Mouse (Mus musculus) adrenal gland, postnatal 36 days (tissue): Measurements from ENCODE around the gene Rsph6a. TPM values are rescaled to one million over a fixed set of nuclear protein-coding genes. Genes with fewer than 3 reads are reported as not detected.
"Not testable (repeated sequence)": the region's sequence is repeated elsewhere in the genome, so short reads cannot be mapped to it uniquely, and the experiment has no call there.

Experiments
- DNase-seq, 2 experiments: peaks; one replicate each; pipeline ENCODE4 v3.0.0; 2021; ENCODE audit warnings: mixed read lengths in 1 of 2
- total RNA-seq, 2 experiments: library from RNA; stranded (reverse); gene quantifications; 2 replicates each; pipeline ENCODE4 v1.2.3; 2021

The Rsph6a gene
- total RNA-seq, 2 experiments from 2014 or later = not detected

DNA sequence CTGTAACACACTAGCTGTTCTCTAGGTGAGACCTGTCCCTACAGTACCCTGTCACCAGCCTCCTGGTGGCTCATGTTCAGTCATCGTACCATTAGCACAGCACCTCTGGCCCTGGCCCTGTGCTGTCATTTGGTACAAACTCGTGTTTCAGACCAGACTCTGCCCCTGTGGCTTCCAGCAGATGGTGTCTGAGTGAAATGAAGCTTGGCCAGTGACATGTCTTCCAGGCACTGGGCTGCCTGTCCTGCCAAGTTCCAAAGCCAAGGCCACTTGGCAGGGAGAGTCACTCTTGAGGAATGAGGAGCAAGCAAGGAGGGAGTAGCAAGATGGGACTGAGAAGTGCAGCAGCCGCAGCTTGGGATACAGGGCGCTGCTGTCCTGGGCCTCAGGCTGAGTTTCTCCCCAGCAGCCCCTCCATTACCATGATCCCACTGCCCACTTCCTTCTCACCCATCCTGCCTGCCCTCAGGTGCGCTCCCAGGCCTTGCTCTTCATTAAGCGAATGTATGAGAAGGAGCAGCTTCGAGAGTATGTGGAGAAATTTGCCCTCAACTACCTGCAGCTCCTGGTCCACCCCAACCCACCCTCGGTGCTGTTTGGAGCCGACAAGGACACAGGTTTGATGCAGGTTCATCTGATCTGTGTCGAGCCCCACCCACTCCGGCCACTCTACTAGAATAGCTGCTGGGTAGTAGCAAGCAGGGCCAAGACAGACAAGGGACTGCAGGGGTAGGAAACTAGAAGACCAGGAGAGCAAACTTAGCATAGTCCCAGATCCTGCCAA is 8.0 kb upstream of the Rsph6a start:
- peak; percentile 83 to 87 for DNase-seq

DNA sequence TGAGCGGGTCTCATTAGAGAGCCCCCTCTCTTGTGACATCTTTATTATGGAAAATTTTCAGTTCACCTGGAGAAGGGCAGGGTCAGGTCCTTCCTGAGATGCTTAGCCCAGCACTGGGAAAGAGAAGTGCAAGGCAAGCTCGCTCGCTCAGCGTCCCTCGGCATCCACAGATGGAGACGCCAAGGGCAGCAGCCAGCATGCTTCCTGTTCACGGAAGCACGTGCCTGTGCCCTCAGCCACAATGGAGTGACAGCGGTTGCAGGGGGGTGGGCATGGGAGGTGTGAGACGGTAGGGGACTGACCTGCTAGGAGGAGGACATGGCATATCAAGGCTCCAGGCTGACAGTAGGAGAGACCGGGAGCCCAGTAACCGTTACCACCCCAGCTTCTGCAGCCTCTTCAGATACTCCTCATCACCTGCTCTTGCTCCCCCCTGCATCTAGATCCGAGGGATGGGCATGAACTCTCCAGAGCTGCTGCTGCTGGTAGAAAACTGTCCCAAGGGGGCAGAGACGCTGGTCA is 6.4 kb upstream of the Rsph6a start:
- DNase-seq = no peak

DNA sequence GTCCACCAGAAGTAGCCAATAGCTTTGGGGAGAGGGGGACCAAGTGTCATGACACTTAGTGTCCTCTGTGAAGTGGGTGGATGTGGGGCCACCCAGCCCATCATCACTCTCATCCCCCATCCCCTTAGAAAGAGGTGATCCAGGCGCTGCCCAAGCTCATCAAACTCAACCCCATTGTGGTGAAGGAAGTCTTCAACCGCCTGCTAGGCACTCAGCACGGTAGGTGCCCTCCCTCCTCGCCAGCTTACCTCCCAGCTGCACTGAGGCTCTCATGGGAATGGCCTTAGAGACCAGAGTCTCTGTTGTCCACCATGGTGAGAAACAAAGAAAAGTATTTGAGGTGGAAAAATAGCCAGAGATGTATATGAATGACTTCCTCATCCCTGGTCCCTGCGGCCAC is 5.2 kb upstream of the Rsph6a start:
- no peak for DNase-seq

DNA sequence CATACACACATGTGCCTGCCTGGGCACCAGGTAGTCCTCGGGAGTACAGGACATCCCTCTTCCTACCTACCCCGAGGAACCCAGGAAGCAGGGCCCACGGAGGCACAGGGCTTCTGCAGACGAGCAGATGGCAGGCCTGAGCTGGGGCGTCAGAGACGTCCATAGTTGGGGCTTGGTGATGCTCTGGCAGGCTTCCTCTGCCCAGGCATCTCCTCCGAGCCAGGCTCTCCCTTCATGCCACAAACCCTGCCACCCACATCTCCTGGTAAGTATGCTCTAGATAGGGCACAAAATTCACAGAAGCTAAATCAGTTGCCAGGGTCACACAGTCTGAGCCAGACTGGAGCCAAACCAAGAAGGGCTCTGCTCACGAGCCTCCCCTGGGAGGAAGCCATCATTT is 4.3 kb upstream of the Rsph6a start:
- DNase-seq = no peak

DNA sequence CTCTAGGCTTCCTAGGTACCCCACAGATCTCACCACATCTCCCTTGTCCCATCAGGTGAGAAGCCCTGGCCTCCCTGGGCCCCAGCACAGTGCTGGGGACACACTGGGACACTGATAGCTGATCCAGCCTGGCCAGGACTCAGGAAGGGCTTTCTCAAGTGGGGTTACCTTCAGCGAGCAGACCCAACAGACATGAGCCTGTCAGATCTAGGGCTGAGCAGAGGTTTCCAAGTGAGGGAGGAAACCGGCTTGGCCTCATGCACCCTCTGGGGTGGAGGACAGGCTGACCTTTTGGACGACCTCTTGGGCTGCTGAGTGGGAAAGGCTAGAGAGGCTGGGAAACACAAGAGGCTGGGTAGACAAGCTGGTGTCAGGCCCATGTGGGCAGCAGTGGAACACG is 3.3 kb upstream of the Rsph6a start:
- no peak for DNase-seq

DNA sequence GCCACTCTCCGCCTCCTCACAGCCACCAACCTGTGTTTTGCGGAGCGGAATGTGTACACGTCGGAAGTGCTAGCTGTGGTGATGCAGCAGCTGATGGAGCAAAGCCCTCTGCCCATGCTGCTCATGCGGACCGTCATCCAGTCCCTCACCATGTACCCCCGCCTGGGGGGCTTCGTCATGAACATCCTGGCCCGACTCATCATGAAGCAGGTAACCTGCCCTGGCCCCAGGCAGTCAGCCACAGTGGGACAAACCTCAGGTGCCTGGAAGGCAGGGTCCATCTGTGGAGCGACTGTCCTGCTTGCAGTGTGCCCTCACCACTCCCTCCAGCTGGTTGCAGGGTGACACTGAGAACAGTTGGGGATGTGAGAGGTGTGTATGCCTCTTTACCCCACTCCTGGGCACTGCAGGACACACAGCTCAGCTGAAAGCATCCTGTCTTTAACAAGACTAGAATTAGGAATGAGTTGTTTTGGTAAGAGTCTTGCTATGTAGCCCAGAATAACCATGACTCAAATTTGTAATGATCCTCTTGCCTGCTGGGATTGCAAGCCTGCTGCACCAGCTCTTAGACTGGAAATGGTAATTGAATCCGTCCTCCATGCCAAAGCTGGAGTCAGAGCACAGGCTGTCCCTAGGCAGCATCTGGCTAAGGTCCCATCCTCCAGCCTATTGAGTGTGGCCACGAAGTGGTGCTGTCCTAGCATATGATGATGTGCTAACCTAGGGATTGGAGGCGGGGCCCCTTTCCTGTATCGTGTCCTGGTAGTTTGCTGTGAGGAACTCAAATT is 1.9 kb upstream of the Rsph6a start:
- DNase-seq = no peak

DNA sequence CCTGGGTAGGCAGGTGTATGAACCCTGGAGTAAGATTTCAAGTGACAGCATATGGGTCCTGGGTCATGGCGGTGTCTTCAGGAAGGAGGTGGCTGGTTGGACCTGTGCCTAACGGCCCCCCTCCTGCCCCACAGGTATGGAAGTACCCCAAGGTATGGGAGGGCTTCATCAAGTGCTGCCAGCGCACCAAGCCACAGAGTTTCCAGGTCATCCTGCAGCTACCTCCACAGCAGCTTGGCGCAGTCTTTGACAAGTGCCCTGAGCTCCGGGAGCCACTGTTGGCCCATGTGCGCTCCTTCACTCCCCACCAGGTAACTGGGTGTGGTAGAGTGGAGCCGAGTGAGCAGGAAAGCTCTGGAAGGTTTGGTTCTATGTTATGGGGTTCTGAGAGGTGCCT is 1.4 kb upstream of the Rsph6a start:
- DNase-seq = no peak

DNA sequence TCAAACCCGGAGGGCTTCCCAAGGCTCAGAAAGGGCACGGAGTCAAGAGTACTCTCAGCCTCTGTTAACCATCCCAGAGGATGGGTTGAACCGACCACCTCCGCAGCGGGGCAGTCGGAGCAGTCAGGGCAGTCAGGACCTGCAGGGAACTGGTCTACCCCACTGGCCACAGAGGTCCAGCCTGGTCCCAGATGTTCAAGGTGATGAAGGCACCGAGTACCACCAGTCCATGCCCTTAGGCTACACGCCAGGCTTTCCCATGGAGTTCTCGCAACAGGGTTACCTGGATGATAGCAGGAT is 237 bp downstream of the Rsph6a start:
- DNase-seq = no peak

DNA sequence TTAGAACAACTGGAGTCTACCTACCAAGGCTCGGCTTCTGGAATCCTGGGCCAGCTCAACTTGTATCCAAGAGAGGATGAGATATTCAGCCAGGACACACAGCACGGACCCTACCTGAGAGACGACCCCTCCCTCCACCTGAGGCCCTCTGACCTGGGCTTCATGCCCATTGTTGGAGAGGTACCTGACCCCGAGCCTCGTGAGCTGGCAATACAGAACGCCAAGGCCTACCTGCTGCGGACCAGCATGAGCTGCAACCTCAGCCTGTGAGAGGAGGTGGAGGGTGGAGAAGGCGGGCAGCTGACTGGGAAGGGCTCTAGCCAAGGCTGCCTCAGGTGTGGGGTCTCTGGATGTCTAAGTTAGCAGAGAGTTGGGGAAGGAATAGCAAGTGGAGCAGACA is 618 bp downstream of the Rsph6a start:
- DNase-seq = no peak

DNA sequence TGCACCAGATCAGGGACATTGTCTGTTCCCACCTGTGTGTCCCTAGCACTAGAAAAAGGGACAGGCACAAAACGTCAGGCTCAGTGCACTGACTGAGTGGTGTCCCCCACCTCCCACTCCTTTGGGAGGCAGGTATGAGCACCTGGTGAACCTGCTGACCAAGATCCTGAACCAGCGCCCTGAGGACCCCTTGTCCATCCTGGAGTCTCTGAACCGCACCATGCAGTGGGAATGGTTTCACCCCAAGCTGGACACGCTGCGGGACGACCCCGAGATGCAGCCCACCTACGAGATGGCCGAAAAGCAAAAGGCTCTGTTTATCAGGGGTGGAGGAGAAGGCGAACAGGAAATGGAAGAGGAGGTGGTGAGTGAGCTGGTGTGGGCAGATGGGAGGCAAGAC is 2.9 kb downstream of the Rsph6a start:
- no peak for DNase-seq

DNA sequence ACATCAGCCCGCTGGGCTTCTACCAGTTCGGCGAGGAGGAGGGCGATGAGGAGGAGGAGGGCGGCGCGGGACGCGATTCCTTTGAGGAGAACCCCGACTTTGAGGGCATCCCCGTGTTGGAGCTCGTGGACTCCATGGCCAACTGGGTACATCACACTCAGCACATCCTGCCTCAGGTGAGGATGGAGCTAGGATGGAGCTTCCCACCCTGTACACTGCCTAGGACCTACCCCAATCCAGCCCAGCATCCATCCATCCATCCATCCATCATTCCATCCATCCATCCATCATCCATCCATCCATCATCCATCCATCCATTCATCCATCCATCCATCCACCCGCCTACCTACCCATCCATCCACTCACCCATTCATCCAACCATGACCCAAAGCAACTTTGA is 11.4 kb downstream of the Rsph6a start:
- no peak for DNase-seq

DNA sequence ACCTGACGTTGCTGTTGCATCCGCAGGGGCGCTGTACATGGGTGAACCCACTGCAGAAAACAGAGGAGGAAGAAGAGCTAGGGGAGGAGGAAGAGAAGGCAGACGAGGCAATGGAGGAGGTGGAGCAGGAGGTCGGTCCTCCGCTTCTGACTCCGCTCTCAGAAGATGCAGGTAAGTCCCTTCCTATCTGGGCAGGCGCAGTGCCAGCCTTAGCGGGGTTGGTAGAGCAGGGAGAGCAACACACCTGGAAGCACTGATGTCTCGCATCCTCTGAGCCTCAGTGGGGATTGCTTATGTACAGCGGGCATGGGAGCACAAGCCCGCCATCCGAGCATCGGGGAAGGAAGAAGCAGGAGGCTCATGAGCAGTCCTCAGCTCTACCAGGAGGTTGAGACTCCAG is 12.6 kb downstream of the Rsph6a start:
- no peak for DNase-seq

DNA sequence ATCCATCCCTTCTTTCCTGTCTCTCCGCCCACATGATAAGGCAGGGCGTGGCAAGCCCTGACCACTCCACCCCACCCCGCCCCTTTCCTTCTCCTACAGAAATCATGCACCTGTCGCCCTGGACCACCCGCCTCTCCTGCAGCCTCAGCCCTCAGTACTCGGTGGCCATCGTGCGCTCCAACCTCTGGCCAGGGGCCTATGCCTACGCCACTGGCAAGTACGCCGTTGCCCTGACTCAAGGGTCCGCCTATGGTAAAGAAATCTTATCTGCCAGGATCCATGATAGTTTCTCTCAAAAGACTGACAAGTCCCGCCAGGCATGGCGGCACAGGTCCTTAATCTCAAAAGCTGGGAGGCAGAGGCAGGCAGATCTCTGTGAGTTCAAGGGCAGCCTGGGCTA is 13.4 kb downstream of the Rsph6a start:
- no peak for DNase-seq

DNA sequence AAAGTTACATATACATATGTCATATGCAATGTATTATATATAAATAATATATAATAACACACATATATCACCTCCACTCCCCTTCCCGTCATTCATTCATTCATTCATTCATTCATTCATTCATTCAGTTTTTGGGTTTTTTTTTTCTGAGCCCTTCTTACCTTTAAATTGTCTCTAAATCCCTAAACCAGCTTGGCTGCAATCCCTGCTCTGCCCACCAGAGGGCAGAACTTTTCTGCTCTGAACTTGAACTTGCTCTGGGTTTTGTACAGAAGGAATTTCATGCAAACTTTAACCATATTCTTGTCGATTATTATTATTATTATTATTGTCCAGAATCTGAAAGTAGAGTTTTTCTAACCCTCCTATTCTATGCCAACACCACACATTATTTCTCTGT is 14.2 kb downstream of the Rsph6a start:
- peak; percentile 73 to 82 for DNase-seq

DNA sequence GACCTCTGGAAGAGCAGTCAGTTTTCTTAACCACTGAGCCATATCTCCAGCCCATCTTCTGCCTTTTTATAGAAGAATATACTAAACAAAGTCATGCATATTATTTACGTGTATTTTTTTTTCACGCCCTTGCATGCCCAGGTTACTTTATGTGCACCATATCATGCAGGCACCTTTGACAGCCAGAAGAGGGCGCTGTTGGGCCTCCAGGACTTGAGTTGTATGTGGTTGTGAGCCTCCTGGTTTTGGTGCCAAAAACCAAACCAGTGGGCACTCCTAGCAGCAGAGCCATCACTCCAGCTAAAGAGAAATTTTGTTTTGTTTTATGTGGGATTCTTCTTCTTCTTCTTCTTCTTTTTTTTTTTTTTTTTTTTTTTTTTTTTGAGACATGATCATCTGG is 15.0 kb downstream of the Rsph6a start:
- peak in 1 of 2 experiments; percentile 42 for DNase-seq

DNA sequence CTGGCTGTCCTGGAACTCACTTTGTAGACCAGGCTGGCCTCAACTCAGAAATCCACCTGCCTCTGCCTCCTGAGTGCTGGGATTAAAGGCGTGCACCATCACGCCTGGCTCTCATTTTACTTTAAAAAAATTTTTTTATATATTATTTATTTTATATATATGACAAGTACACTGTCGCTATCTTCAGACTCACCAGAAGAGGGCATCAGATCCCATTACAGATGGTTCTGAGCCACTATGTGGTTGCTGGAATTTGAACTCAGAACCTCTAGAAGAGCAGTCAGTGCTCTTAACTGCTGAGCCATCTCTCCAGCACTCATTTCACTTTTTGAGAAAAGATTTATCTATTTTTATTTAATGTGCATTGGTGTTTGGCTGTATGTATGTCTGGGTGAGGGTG is 16.5 kb downstream of the Rsph6a start:
- not testable (repeated sequence) for DNase-seq

DNA sequence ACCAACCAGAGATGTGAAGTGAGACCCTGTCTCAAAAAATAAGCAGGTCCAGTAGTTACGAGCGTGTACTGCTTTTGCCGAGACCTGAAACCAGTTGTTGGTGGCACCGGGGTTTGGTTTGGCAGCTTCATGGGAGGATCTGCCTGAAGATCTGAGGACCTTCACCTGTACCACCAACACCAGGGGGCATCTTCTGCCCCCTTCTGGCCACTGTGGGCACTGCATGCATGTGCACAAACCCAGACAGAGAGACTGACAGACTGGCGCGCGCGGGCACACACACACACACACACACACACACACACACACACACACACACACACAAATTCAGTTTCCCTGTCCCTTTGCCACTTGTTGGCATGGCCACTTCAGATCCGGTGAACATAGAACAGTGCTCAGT is 19.0 kb downstream of the Rsph6a start:
- no peak for DNase-seq

DNA sequence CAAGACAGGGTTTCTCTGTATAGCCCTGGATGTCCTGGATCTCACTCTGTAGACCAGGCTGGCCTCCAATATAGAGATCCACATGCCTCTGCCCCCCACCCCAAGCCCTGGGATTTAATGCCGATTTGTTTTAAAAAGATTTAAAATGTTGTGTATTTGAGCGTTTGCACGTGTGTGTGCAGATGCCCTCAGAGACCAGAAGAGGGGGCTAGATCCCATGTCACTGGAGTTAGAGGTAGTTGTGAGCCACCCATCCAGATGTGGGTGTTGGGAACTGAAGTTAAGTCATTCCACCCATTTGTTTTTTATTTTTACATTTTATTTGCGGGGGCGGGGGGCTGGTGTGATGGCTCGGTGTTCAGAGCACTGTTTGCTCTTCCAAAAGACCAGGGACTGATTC is 20.0 kb downstream of the Rsph6a start:
- DNase-seq = no peak

DNA sequence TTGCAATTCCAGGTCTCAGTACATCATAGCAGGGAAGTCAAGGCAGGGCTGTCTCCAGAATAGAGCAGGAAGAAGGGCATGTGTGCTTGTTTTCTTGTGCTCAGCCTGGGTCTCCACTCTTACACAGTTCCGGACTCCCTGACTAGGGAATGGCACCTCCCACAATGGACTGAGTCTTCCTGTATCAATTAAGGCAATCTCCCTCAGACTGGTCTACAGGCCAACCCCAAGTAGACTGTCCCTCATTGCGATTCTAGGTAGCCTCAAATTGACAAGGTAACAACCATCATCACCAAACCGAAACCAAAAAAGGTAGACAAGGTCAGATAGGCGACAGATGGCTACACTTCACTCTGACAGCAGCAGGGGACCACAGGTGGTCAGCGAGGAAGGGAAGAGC is 20.7 kb downstream of the Rsph6a start:
- DNase-seq = no peak

DNA sequence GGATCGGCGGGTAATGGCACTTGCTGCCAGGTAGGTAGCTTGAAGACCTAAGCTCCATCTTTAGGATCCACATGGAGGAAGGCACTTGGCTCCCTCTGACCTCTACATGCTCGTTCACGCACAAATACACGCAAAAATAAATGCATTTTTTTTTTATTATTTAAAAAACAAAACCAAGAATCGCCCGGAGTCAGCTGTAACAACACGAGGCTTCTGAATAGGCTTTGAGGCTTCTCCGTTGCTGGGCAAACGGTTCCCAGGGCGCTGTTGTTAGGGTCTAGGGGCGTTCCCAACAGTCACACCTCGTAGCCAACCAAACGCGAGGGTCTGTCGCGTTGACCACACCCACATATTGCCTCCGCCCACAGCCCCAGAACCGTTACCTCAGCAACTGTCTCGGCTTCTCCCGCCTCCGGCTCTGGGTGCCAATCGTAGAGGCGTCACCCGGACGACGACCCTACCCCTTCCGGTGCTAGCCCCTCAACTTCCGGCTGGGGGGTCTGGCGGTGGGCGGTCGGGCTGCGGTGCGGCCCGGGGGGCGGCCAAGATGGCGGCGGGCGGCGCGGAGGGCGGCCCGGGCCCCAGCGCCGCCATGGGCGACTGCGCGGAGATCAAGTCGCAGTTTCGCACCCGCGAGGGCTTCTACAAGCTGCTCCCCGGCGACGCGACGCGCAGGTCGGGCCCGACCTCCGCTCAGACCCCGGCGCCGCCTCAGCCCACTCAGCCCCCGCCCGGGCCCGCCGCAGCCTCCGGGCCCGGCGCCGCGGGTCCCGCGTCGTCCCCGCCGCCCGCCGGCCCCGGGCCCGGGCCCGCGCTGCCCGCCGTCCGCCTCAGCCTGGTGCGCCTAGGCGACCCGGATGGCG is 21.5 kb downstream of the Rsph6a start, which contains the start of gene Dmwd:
TSS of gene Dmwd (plus strand) at position 505 of the 863 bp plus-strand sequence.
- DNase-seq = peak; percentile 95 to 96

DNA sequence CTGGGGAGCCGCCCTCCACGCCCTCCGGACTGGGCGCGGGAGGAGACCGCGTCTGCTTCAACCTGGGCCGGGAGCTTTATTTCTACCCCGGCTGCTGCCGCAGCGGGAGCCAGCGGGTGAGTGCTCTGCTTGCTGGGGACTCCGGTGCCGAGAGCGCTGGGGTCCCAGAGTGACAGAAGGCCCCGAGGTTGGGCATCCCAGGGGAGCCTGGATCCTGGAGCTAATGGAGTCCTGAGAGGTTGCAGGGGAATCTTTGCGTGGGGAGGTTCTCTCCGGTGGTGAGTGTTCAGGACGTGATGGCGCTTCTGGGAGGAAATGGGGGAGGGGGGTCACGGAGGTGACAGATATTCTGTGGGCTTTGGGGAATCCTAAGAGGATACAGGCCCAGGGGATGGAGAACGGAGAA is 22.1 kb downstream of the Rsph6a start:
- peak in 1 of 2 experiments; percentile 57 for DNase-seq

DNA sequence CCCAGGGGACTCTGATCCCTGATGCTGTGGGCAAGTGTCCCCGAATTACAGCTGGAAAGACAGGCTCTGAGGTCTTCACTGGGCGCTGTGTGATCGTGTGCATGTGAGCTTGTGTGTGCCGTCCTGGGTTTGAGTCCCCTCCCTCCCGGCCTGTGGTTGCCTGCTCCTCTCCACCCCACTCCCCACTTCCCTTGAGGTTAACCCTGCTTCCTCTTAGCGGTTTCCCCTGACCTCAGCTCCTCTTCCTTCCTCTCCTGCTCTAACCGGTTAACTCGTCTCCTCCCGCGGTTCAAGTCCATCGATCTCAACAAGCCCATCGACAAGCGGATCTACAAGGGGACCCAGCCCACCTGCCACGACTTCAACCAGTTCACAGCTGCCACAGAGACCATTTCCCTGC is 23.3 kb downstream of the Rsph6a start:
- DNase-seq = peak in 1 of 2 experiments; percentile 47

DNA sequence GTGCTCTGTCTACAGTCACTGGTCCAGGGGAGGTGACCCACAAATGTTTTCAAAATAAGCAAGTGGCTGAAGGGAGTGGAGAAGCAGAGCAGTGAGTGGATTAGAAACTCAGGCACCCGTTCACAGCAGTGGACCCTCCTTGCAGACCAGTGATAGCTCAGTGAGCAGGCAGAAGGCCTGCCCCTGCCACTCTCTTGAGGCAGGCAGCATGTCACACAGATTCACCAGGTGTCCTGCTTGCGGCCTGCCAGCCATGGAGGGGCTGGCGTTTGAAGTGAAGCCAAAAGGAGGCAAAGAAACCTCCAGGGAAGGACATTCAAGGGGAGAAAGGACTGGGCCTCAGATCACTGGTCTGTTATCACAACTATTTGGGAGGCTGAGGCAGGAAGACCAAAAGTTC is 24.2 kb downstream of the Rsph6a start:
- DNase-seq = no peak
